Mouse (Mus musculus) neural tube, embryonic 13.5 days (tissue): ENCODE results near the gene Slco1a4. TPM values are rescaled to one million over a fixed set of nuclear protein-coding genes. Genes with fewer than 3 reads are reported as not detected.

Source experiments
- ATAC-seq: fragments of 200-750 bp; cut with Nextera tagmentation; 2 replicates; pipeline ENCODE4 v1.8.0; 2017; ENCODE audit warnings: low read depth, mild to moderate bottlenecking, moderate TSS enrichment, moderate library complexity
- H3K27ac ChIP-seq: fragments of 300-500 bp; sonication (generic); replicated peaks from 2 replicates; pipeline ENCODE4 v1.5.1; 2015; ENCODE audit warnings: moderate library complexity, mild to moderate bottlenecking, inconsistent platforms
- H3K27me3 ChIP-seq: fragments of 300-500 bp; sonication (generic); 2 replicates; pipeline ENCODE4 v1.6.1; 2015; ENCODE audit warnings: mild to moderate bottlenecking, inconsistent platforms
- H3K36me3 ChIP-seq: fragments of 300-500 bp; sonication (generic); 2 replicates; pipeline ENCODE4 v1.6.1; 2015; ENCODE audit warnings: mild to moderate bottlenecking, inconsistent platforms
- H3K4me1 ChIP-seq: fragments of 300-500 bp; sonication (generic); replicated peaks from 2 replicates; pipeline ENCODE4 v1.6.1; 2015; ENCODE audit warnings: inconsistent platforms
- H3K4me2 ChIP-seq: fragments of 300-500 bp; sonication (generic); 2 replicates; pipeline ENCODE4 v1.6.1; 2015; ENCODE audit warnings: inconsistent platforms, mild to moderate bottlenecking, moderate library complexity
- H3K4me3 ChIP-seq: fragments of 300-500 bp; sonication (generic); 2 replicates; pipeline ENCODE4 v1.5.1; 2015; ENCODE audit warnings: mild to moderate bottlenecking, inconsistent platforms
- H3K9ac ChIP-seq: fragments of 300-500 bp; sonication (generic); 2 replicates; pipeline ENCODE4 v1.6.1; 2015; ENCODE audit warnings: moderate library complexity, mild to moderate bottlenecking, inconsistent platforms
- H3K9me3 ChIP-seq: fragments of 300-500 bp; sonication (generic); 2 replicates; pipeline ENCODE4 v1.6.1; 2016; ENCODE audit warnings: inconsistent platforms
- WGBS: fragments of 180-500 bp; shearing (Covaris S2); methylation state at CpG from one replicate; pipeline ENCODE4 v1.1.7; 2015; 5-methylcytosine and 5-hydroxymethylcytosine counted together
- polyA plus RNA-seq: library from polyadenylated mRNA; unstranded; fragments of >200 nt; fragmentation: Nextera tagmentation; extraction: Ambion mirVana; gene quantifications from 2 replicates; pipeline ENCODE4 v1.2.1, GENCODE M21; 2015

Slco1a4 gene
- polyA plus RNA-seq, 1 experiment from 2014 or later, result 0.10 TPM

DNA sequence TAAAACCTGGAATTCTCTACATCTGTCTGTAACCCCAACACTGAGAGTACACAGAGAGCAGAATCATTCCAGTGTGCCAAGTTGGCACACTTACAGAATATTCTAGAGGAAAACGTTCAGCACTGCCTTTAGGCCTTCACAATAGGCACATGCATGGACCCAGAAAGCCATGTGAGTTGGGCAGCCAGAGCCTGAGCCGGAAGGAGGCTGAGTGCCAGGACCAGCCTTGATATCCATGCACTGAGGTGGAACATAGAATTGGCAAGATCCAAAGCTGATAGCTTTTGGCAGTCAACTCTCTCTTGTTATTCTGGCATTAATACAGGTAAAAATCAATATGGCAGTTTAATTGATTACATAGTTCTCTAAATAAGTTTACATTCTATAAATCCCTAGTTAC, 81.5 kb downstream of the Slco1a4 start:
- no peak for ATAC-seq
- no peak overlapping the region for H3K9ac ChIP-seq
- H3K27ac ChIP-seq, result no peak overlapping the region
- no peaks in the 10 kb centered on the region for H3K36me3 ChIP-seq
- H3K4me1 ChIP-seq, result no peaks in the 10 kb centered on the region
- no peaks in the 10 kb centered on the region for H3K27me3 ChIP-seq
- H3K4me2 ChIP-seq, result no peak overlapping the region
- WGBS, result 76% methylated on average over 2 of the region's 2 CpGs
- no peak overlapping the region for H3K4me3 ChIP-seq
- H3K9me3 ChIP-seq, result no peaks in the 10 kb centered on the region

DNA sequence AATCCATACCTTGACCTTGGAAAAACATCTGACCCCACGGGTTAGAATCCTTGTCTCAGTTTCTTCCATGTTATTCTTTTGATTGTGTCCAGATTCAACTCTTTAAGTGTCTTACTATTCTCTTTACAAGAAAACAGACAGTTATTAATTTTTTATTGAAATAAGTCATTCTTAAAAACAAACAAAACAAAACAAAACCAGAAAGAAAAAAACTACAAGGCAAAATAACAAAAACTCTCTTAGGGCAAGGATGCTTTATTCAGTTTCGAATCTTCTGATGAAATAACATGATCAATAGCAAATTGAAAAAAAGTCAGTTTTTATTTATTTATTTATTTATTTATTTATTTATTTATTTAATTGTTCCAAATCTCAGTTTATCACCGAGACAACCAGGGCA, 82.3 kb downstream of the Slco1a4 start, which contains the start of gene Gm5724:
TSS of gene Gm5724 (minus strand) at position 101 of the 400 bp plus-strand sequence.
- H3K27me3 ChIP-seq, result no peaks in the 10 kb centered on the region
- ATAC-seq, result no peak
- H3K4me2 ChIP-seq, result no peak within 1 kb of the TSS
- no peak within 1 kb of the TSS for H3K27ac ChIP-seq
- H3K9ac ChIP-seq, result no peak within 1 kb of the TSS
- no peak within 1 kb of the TSS for H3K4me3 ChIP-seq
- 90% methylated on average over 3 of the region's 3 CpGs for WGBS
- H3K9me3 ChIP-seq, result no peaks in the 10 kb centered on the region
- no peaks in the 10 kb centered on the region for H3K36me3 ChIP-seq
- no peaks in the 10 kb centered on the region for H3K4me1 ChIP-seq

Other genes starting within 250 kb of the Slco1a4 start
- gene Slco1b2, start 226.7 kb downstream of the Slco1a4 start, polyA plus RNA-seq, result not detected in 2 replicates
- not detected in 2 replicates for gene Gm5724, start 82.4 kb downstream of the Slco1a4 start, polyA plus RNA-seq
- not detected in 2 replicates for gene Slco1a1, start 90.8 kb upstream of the Slco1a4 start, polyA plus RNA-seq
- gene Gm6614, start 155.2 kb upstream of the Slco1a4 start, polyA plus RNA-seq, result not detected in 2 replicates